Comparison of ENCODE assay signal across 10 mouse cellular contexts in genomic region chr1:97650072-97650471, GRCm38 (mm10). TPM values are rescaled to one million over a fixed set of nuclear protein-coding genes. Genes with fewer than 3 reads are reported as not detected.
DNase-seq lines count a peak whose midpoint lies in the region; ATAC-seq and TF ChIP-seq lines count a peak whose summit lies in the region.
"Had no signal": no experiment of that assay in that cellular context is flagged by ENCODE, and none has a peak within 500 bp of the region (broad histone marks: within the 10 kb centered on the region; RNA-seq: fewer than 3 reads in every experiment).

No protein-coding gene starts in this region.

- H3K9me3 ChIP-seq in forebrain, postnatal 0 days (ENCODE audit: low read length): no peaks in the 10 kb centered on the region
- no peaks in the 10 kb centered on the region for H3K9me3 ChIP-seq in forebrain, embryonic 10.5 days
- H3K9me3 ChIP-seq in lung, embryonic 16.5 days (ENCODE audit: control insufficient read depth, low read length): no peaks in the 10 kb centered on the region

- H3K4me3 ChIP-seq in forebrain, postnatal 0 days (ENCODE audit: low read depth, low read length): no peak overlapping the region
- no peak overlapping the region for H3K4me3 ChIP-seq in forebrain, embryonic 10.5 days
- H3K4me3 ChIP-seq in lung, embryonic 16.5 days (ENCODE audit: low read length): no peak overlapping the region
- H3K4me3 ChIP-seq: midbrain, embryonic 13.5 days had no signal

- H3K36me3 ChIP-seq in forebrain, postnatal 0 days (ENCODE audit: insufficient read depth): no peaks in the 10 kb centered on the region
- H3K36me3 ChIP-seq in forebrain, embryonic 10.5 days (replicated peaks): peaks cover 42% of the 10 kb centered on the region
- H3K36me3 ChIP-seq in lung, embryonic 16.5 days (ENCODE audit: control insufficient read depth, insufficient read depth, low read length): 0 out of 2 replicates have a peak, but pooled peaks cover 7% of the 10 kb centered on the region

- no peak for DNase-seq in forebrain, postnatal 0 days
- DNase-seq in forebrain, embryonic 10.5 days (ENCODE audit: extremely low spot score, low spot score): no peak
- no peak for DNase-seq in lung, postnatal 10 days
- no peak for DNase-seq in cerebellum, adult 18-20 months
- no peak for DNase-seq in natural killer cell, adult 2 months (ENCODE audit: low spot score in 2 of 2)
- DNase-seq: heart, postnatal 36 days had no signal

- H3K27me3 ChIP-seq in forebrain, postnatal 0 days (ENCODE audit: insufficient read depth, low read length): no peaks in the 10 kb centered on the region
- H3K27me3 ChIP-seq in forebrain, embryonic 10.5 days (ENCODE audit: poor library complexity, severe bottlenecking): no peaks in the 10 kb centered on the region
- no peaks in the 10 kb centered on the region for H3K27me3 ChIP-seq in lung, embryonic 16.5 days (ENCODE audit: control insufficient read depth, insufficient read depth, low read depth, low read length)
- H3K27me3 ChIP-seq: midbrain, embryonic 13.5 days had no signal

- peak; percentile 62 for ATAC-seq in forebrain, postnatal 0 days
- 0 out of 2 replicates have a peak, but pooled peaks have one; percentile 49 for ATAC-seq in lung, embryonic 16.5 days (ENCODE audit: low read depth)
- ATAC-seq in erythroblast, adult 5-6 weeks (replicated peaks; ENCODE audit: low FRiP score, poor library complexity, severe bottlenecking): peak; percentile 87
- ATAC-seq in megakaryocyte-erythroid progenitor cell, adult 5-6 weeks (replicated peaks; ENCODE audit: low FRiP score, low TSS enrichment, poor library complexity, severe bottlenecking): peak; percentile 72
- ATAC-seq: midbrain, embryonic 13.5 days had no signal

- H3K27ac ChIP-seq in forebrain, postnatal 0 days (ENCODE audit: low read depth, low read length): no peak overlapping the region
- H3K27ac ChIP-seq in forebrain, embryonic 10.5 days: no peak overlapping the region
- no peak overlapping the region for H3K27ac ChIP-seq in lung, embryonic 16.5 days (ENCODE audit: low read length)
- H3K27ac ChIP-seq: midbrain, embryonic 13.5 days had no signal

- H3K9ac ChIP-seq in forebrain, postnatal 0 days: no peak overlapping the region
- no peak overlapping the region for H3K9ac ChIP-seq in lung, embryonic 16.5 days (ENCODE audit: low read length)
- H3K9ac ChIP-seq: midbrain, embryonic 13.5 days had no signal

- no peak for TF ChIP-seq CTCF in forebrain, postnatal 0 days (IDR thresholded peaks at IDR 0.05; ENCODE audit: low read depth)

- peaks cover 2% of the 10 kb centered on the region; the same call in 1 of the 2 replicates for H3K4me1 ChIP-seq in forebrain, postnatal 0 days (ENCODE audit: insufficient read depth)
- peaks cover 26% of the 10 kb centered on the region for H3K4me1 ChIP-seq in forebrain, embryonic 10.5 days
- H3K4me1 ChIP-seq in lung, embryonic 16.5 days (replicated peaks; ENCODE audit: control insufficient read depth, insufficient read depth, low read length): no peaks in the 10 kb centered on the region

- WGBS in forebrain, postnatal 0 days: 58% methylated on average over 6 of the region's 6 CpGs
- WGBS in forebrain, embryonic 10.5 days: 80% methylated on average over 6 of the region's 6 CpGs
- 40% methylated on average over 6 of the region's 6 CpGs for WGBS in lung, embryonic 16.5 days

- H3K4me2 ChIP-seq in forebrain, postnatal 0 days (ENCODE audit: low read depth): no peak overlapping the region
- no peak overlapping the region for H3K4me2 ChIP-seq in lung, embryonic 16.5 days (ENCODE audit: low read depth, low read length)
- H3K4me2 ChIP-seq: midbrain, embryonic 13.5 days had no signal

RNA-seq across cellular contexts. Expression of gene D1Ertd622e, which starts 11.8 kb away (rescaled TPM):
- 30.1 and 48.7 TPM in 2 replicates for total RNA-seq in forebrain, postnatal 0 days (2014; rRNA removed)
- 59.2 and 60.0 TPM in 2 replicates for polyA plus RNA-seq in forebrain, postnatal 0 days (2015; fragmentation: Nextera tagmentation; extraction: Ambion mirVana)
- polyA plus RNA-seq in forebrain, embryonic 10.5 days (2016; fragmentation: Nextera tagmentation; extraction: Ambion mirVana): 28.3 and 28.7 TPM in 2 replicates
- polyA plus RNA-seq in lung, embryonic 16.5 days (2015; fragmentation: Nextera tagmentation; extraction: Ambion mirVana): 17.0 and 19.5 TPM in 2 replicates
- 59.6 and 64.9 TPM in 2 replicates for total RNA-seq in erythroblast, adult 5-6 weeks (2015; ENCODE audit: low replicate concordance)
- 55.3 and 93.8 TPM in 2 replicates for total RNA-seq in erythroblast, adult 5-6 weeks (2017; ENCODE audit: low replicate concordance)
- total RNA-seq in megakaryocyte-erythroid progenitor cell, adult 5-6 weeks (2014; fragmentation: Nextera tagmentation): 35.9 and 45.3 TPM in 2 replicates
- total RNA-seq in megakaryocyte-erythroid progenitor cell, adult 5-6 weeks (2017): 48.1 and 63.7 TPM in 2 replicates
